Mouse (Mus musculus): Measurements from ENCODE around the gene 2010111I01Rik. TPM values are rescaled to one million over a fixed set of nuclear protein-coding genes. Genes with fewer than 3 reads are reported as not detected.
A peak's percentile ranks its signal among the peaks of the same experiment; 100 is the strongest.

2010111I01Rik gene
- total RNA-seq (2014; rRNA removed; ENCODE audit: low replicate concordance) = 143 and 149 TPM in 2 replicates
- polyA plus RNA-seq (2015; fragmentation: Nextera tagmentation; extraction: Ambion mirVana) = 80.0 and 107 TPM in 2 replicates

DNA sequence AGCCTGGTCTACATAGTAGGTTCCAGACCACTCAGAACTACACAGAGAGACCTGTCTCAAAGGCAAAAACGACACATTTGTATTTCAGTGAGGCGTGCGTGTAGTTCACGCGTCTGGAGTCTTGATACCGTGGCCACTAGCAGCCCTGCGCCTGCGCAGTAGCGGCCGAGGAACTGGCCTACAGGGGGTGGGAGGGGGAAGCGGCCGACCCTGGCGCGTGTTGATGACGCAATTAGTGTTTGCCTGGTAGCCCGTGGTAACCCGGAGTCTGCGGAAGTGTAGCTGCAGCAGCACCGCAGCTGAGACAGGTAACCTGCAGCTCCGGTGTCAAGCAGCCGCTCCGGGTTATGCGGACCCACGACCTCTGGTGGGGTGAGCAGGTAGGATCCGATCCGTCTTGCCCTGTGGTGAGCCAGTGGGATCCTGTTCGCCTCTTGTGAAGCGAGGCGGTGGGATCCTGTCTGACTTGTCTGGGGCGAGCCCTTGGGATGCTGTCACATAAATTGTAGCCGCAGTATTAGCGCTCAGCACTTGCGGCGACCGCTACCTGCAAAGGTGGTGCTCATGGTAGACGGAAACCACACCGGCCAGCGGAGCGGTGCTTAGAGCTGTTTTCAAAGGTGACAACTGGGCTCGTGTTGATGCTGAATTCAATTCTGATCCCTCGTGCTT is at the start of gene 2010111I01Rik:
Gene 2010111I01Rik (plus strand): TSS at position 254 of the 672 bp plus-strand sequence.
- Histone ChIP-seq H3K4me1 (ENCODE audit: control insufficient read depth, insufficient read depth) (no peaks in the 10 kb centered on the region; the same call in 1 of the 2 replicates), H3K4me2 (ENCODE audit: low read depth, low read length) (peak within 1 kb of the TSS; percentile 80), H3K9ac (replicated peaks; ENCODE audit: low read depth, low read length) (peak within 1 kb of the TSS; percentile 63), H3K27me3 (ENCODE audit: control insufficient read depth, insufficient read depth, low read length) (no peaks in the 10 kb centered on the region), H3K27ac (ENCODE audit: low read depth) (no peak within 1 kb of the TSS), H3K9me3 (replicated peaks; ENCODE audit: control insufficient read depth, low read length) (no peaks in the 10 kb centered on the region), H3K36me3 (replicated peaks; ENCODE audit: control insufficient read depth, insufficient read depth, low read length) (no peaks in the 10 kb centered on the region), H3K4me3 (ENCODE audit: low read depth, low read length) (peak within 1 kb of the TSS; percentile 74)
- peak; percentile 36 for TF ChIP-seq CTCF (IDR thresholded peaks at IDR 0.05; ENCODE audit: low read depth)
- TF ChIP-seq EP300 (IDR thresholded peaks at IDR 0.05; ENCODE audit: low read depth) = no peak
- under 1% methylated on average over 41 of the region's 41 CpGs for WGBS
- ATAC-seq (ENCODE audit: insufficient read depth, low read depth) (peak; percentile 94), DNase-seq (ENCODE audit: low spot score) (peak; percentile 93)

DNA sequence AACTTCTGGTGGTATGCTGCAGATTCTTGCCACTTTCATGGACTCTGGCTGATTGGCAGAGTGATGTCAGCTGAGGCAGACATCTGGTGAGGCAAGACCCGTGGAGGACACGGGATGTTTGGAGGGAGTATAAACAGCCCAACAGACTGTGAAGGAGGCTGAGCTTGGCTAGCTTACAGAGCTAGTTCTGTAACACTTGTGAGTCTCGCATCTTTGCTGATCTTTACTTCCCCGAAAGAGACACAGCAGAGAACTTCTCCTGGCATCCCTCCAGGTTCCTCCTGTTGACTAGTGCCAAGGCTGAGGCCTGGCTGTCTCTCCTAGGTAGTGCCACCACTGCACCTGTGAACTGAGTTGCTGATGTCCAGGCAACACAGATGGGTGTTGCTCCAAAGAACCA is 48.0 kb upstream of the 2010111I01Rik start:
- TF ChIP-seq CTCF (IDR thresholded peaks at IDR 0.05; ENCODE audit: low read depth) (no peak), EP300 (IDR thresholded peaks at IDR 0.05; ENCODE audit: low read depth) (no peak)
- WGBS = 53% methylated on average over 4 of the region's 4 CpGs
- Histone ChIP-seq H3K4me2 (ENCODE audit: low read depth, low read length) (no peak overlapping the region), H3K9ac (replicated peaks; ENCODE audit: low read depth, low read length) (no peak overlapping the region), H3K27me3 (ENCODE audit: control insufficient read depth, insufficient read depth, low read length) (no peaks in the 10 kb centered on the region), H3K9me3 (replicated peaks; ENCODE audit: control insufficient read depth, low read length) (no peaks in the 10 kb centered on the region), H3K36me3 (replicated peaks; ENCODE audit: control insufficient read depth, insufficient read depth, low read length) (no peaks in the 10 kb centered on the region), H3K4me1 (ENCODE audit: control insufficient read depth, insufficient read depth) (no peaks in the 10 kb centered on the region), H3K4me3 (ENCODE audit: low read depth, low read length) (no peak overlapping the region), H3K27ac (ENCODE audit: low read depth) (no peak overlapping the region)
- ATAC-seq (ENCODE audit: insufficient read depth, low read depth) (no peak), DNase-seq (ENCODE audit: low spot score) (no peak)

DNA sequence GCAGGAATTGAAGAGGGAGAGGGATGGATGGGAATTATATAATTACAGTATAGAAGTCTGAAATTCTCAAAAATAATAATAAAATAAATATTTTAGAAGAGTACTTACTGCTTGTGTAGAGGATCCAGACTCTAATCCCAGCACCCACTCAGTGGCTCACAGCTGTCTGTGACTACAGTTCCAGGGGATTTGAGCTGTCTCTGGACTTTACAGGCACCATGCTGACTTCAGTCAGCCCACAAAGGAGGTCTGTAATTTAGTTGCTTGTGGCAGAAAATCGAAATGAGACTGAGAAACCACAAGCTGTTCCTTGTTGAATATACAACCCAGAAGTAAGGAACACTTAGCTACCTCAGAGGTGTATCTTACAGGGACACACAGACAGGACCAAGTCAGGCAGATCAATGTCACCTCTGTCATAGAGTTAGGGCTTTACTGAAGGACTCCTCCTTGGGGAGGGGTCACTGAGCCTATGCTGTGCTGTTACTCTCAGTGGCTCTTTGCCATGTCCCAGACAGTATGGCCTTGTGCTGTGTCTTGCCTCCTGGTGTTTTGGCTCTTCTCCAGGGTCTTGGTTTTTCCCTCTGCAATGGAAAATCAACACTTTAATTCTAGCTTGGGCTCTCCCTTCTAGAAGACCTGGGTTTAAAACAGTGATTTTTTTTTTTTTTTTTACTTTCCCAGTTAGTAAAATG is 47.1 kb upstream of the 2010111I01Rik start:
- no peaks in the 10 kb centered on the region for H3K9me3 ChIP-seq (replicated peaks; ENCODE audit: control insufficient read depth, low read length)
- no peak overlapping the region for H3K27ac ChIP-seq (ENCODE audit: low read depth)
- WGBS = 52% methylated on average over 1 of the region's 1 CpGs
- H3K36me3 ChIP-seq (replicated peaks; ENCODE audit: control insufficient read depth, insufficient read depth, low read length) = no peaks in the 10 kb centered on the region
- no peak overlapping the region for H3K9ac ChIP-seq (replicated peaks; ENCODE audit: low read depth, low read length)
- ATAC-seq (ENCODE audit: insufficient read depth, low read depth) (no peak), DNase-seq (ENCODE audit: low spot score) (no peak)
- no peaks in the 10 kb centered on the region for H3K4me1 ChIP-seq (ENCODE audit: control insufficient read depth, insufficient read depth)
- H3K27me3 ChIP-seq (ENCODE audit: control insufficient read depth, insufficient read depth, low read length) = no peaks in the 10 kb centered on the region
- H3K4me3 ChIP-seq (ENCODE audit: low read depth, low read length) = no peak overlapping the region
- no peak overlapping the region for H3K4me2 ChIP-seq (ENCODE audit: low read depth, low read length)
- no peak for TF ChIP-seq CTCF (IDR thresholded peaks at IDR 0.05; ENCODE audit: low read depth)
- no peak for TF ChIP-seq EP300 (IDR thresholded peaks at IDR 0.05; ENCODE audit: low read depth)

DNA sequence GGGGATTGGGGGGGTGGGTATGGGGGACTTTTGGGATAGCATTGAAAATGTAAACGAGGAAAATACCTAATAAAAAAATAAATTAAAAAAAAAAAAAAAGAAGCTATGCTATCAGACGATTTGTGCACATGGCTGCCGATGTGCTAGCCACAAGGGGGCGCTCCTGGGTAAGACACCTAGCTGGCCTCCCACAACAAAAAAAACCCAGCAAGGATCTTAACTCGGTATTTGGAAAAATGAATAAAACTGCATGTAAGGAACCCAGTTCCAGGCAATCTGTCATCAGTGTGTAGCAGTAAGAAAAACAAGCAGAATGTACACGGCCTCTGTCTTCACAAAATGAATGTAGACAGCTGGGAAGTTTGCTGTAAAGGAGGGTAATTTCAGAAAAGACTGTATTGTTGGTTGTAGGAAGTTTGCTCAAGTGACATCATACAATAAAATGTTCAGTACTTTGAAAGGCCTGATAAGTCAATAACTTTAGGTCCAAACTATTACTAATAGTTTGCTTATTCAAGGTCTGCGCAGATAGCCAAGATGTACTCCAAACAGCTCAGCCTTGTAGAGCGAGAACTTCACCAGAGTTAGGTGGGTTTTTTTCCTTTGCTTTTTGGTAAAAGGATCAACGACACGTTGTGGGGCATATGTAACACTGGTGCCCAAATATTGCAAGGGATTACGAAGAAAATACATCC is 44.9 kb upstream of the 2010111I01Rik start:
- H3K4me2 ChIP-seq (ENCODE audit: low read depth, low read length) = no peak overlapping the region
- H3K27ac ChIP-seq (ENCODE audit: low read depth) = no peak overlapping the region
- no peaks in the 10 kb centered on the region for H3K9me3 ChIP-seq (replicated peaks; ENCODE audit: control insufficient read depth, low read length)
- H3K36me3 ChIP-seq (replicated peaks; ENCODE audit: control insufficient read depth, insufficient read depth, low read length) = no peaks in the 10 kb centered on the region
- H3K4me1 ChIP-seq (ENCODE audit: control insufficient read depth, insufficient read depth) = no peaks in the 10 kb centered on the region
- TF ChIP-seq CTCF (IDR thresholded peaks at IDR 0.05; ENCODE audit: low read depth) = peak; percentile 69
- TF ChIP-seq EP300 (IDR thresholded peaks at IDR 0.05; ENCODE audit: low read depth) = no peak
- peak; percentile 37 for DNase-seq (ENCODE audit: low spot score)
- H3K27me3 ChIP-seq (ENCODE audit: control insufficient read depth, insufficient read depth, low read length) = no peaks in the 10 kb centered on the region
- ATAC-seq (ENCODE audit: insufficient read depth, low read depth) = no peak
- no peak overlapping the region for H3K9ac ChIP-seq (replicated peaks; ENCODE audit: low read depth, low read length)
- no peak overlapping the region for H3K4me3 ChIP-seq (ENCODE audit: low read depth, low read length)
- 33% methylated on average over 11 of the region's 11 CpGs for WGBS

DNA sequence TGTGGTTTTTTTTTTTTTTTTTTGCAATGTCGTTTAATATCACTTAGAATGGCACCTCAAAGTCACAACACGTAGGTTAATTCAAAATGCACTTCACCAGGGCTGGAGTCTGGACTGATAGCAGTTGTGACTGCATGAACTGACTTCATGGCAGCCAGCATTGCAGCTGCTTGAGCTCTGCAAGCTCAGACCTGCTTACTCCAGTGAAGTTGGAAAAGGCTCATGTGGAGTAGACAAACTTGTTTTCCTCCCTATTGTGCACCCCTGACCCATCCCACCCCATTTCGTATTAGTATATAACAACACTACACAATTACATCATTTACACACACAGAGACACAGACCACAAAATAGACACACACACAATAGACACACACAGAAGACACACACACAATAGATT is 42.0 kb upstream of the 2010111I01Rik start:
- WGBS = 56% methylated on average over 3 of the region's 3 CpGs
- no peaks in the 10 kb centered on the region for H3K4me1 ChIP-seq (ENCODE audit: control insufficient read depth, insufficient read depth)

More for the DNA sequence above, 42.0 kb upstream of the 2010111I01Rik start:
- Histone ChIP-seq H3K4me2 (ENCODE audit: low read depth, low read length) (no peak overlapping the region), H3K27ac (ENCODE audit: low read depth) (no peak overlapping the region), H3K36me3 (replicated peaks; ENCODE audit: control insufficient read depth, insufficient read depth, low read length) (no peaks in the 10 kb centered on the region), H3K9ac (replicated peaks; ENCODE audit: low read depth, low read length) (no peak overlapping the region), H3K9me3 (replicated peaks; ENCODE audit: control insufficient read depth, low read length) (no peaks in the 10 kb centered on the region), H3K4me3 (ENCODE audit: low read depth, low read length) (no peak overlapping the region), H3K27me3 (ENCODE audit: control insufficient read depth, insufficient read depth, low read length) (no peaks in the 10 kb centered on the region)
- TF ChIP-seq EP300 (IDR thresholded peaks at IDR 0.05; ENCODE audit: low read depth) (no peak), CTCF (IDR thresholded peaks at IDR 0.05; ENCODE audit: low read depth) (no peak)
- DNase-seq (ENCODE audit: low spot score) = no peak
- no peak for ATAC-seq (ENCODE audit: insufficient read depth, low read depth)

All from heart, postnatal 0 days (tissue).